Mouse (Mus musculus): ENCODE results near the gene Dock4. TPM values are rescaled to one million over a fixed set of nuclear protein-coding genes. Genes with fewer than 3 reads are reported as not detected.

Gene Dock4
- polyA plus RNA-seq, 1 experiment from 2014 or later, result 25.1 TPM

DNA sequence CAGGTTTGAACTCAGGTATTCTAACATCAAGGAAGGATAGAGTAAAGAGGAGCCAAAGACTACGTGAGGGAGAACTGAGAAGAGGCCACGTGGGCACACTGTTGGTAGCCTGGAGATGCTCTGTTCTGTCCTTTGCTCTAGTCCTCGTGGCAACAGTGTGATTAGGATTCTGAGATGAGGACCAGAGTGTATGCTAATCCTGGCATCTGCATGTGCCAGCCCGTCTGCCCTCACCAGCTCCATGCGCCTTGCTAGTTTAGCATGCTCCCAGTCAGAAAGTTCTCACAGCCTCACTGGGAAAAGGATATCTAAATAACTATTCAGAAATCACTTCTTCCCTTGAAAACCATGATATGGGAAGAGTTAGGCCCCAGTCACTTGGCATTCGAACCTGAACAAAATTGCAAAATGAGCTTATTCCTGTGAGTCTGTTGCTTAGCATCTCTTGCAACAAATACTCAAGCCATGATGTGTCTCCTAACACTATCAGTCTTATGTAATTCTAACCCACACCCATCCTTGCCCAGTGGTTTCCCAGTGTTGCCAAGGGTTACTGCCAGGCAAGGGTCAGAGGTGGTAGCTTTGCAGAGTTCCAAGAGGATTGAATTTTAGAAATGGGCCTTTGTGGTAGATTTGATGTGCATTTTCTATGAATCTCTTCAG lies 372.4 kb downstream of the Dock4 start:
- peaks cover 5% of the 10 kb centered on the region; the same call in 1 of the 2 replicates for H3K4me1 ChIP-seq (replicated peaks)
- no peak overlapping the region for H3K4me3 ChIP-seq
- 87% methylated on average over 6 of the region's 6 CpGs for WGBS
- no peaks in the 10 kb centered on the region for H3K27me3 ChIP-seq (ENCODE audit: insufficient read depth, poor library complexity, severe bottlenecking)
- H3K9me3 ChIP-seq, result no peaks in the 10 kb centered on the region
- 0 out of 2 replicates have a peak, but pooled peaks cover 7% of the 10 kb centered on the region for H3K36me3 ChIP-seq
- H3K27ac ChIP-seq, result no peak overlapping the region
- DNase-seq (ENCODE audit: low spot score), result no peak

- 0 out of 2 replicates have a peak, but pooled peaks cover 2% of the 10 kb centered on the region for H3K36me3 ChIP-seq
- no peak overlapping the region for H3K27ac ChIP-seq
- no peaks in the 10 kb centered on the region for H3K4me1 ChIP-seq (replicated peaks)
- no peaks in the 10 kb centered on the region for H3K9me3 ChIP-seq
- no peaks in the 10 kb centered on the region for H3K27me3 ChIP-seq (ENCODE audit: insufficient read depth, poor library complexity, severe bottlenecking)
- no peak for DNase-seq (ENCODE audit: low spot score)
- no peak overlapping the region for H3K4me3 ChIP-seq
- 87% methylated on average over 5 of the region's 5 CpGs for WGBS
These were observed 377.9 kb downstream of the Dock4 start for GRCm38 (mm10) chr12:40823631-40824030.

GRCm38 (mm10) chr12:40824251-40824650 lies 378.5 kb downstream of the Dock4 start:
- no peaks in the 10 kb centered on the region for H3K9me3 ChIP-seq
- no peak for DNase-seq (ENCODE audit: low spot score)
- 0 out of 2 replicates have a peak, but pooled peaks cover 6% of the 10 kb centered on the region for H3K36me3 ChIP-seq
- 80% methylated on average over 2 of the region's 2 CpGs for WGBS
- H3K4me3 ChIP-seq, result no peak overlapping the region
- no peaks in the 10 kb centered on the region for H3K4me1 ChIP-seq (replicated peaks)
- no peaks in the 10 kb centered on the region for H3K27me3 ChIP-seq (ENCODE audit: insufficient read depth, poor library complexity, severe bottlenecking)
- H3K27ac ChIP-seq, result no peak overlapping the region

DNA sequence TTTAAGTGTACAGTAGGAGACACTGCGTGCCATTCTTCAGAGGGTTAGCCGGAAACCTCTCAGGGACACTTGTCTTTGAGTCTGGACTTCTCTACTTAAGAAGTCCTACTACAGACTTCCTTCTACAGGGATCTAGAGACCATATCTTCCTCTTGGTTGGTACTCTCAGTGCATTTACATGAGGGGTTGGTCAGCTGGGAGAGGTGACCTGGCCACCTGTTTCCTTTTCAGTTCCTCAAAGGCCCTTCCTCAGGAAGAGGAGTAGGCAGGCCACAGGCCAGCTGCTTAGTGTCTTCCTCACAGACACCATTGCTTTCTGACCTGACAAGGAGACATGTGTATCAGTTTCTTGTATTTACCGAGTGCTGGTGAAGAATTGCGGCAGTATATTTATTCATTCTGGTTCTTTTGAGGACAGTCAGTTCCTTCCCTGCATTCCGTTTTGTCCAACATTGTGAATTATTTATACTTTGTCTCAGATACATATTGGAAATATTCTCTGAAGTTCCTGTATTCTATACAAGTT lies 380.2 kb downstream of the Dock4 start:
- H3K4me3 ChIP-seq, result no peak overlapping the region
- no peak for DNase-seq (ENCODE audit: low spot score)
- H3K4me1 ChIP-seq (replicated peaks), result no peaks in the 10 kb centered on the region
- H3K9me3 ChIP-seq, result no peaks in the 10 kb centered on the region
- WGBS, result 92% methylated on average over 5 of the region's 5 CpGs
- 0 out of 2 replicates have a peak, but pooled peaks cover 10% of the 10 kb centered on the region for H3K36me3 ChIP-seq
- H3K27me3 ChIP-seq (ENCODE audit: insufficient read depth, poor library complexity, severe bottlenecking), result no peaks in the 10 kb centered on the region
- H3K27ac ChIP-seq, result no peak overlapping the region

GRCm38 (mm10) chr12:40826491-40826890 lies 380.7 kb downstream of the Dock4 start:
- Histone ChIP-seq H3K4me3 (no peak overlapping the region), H3K36me3 (0 out of 2 replicates have a peak, but pooled peaks cover 10% of the 10 kb centered on the region), H3K27me3 (ENCODE audit: insufficient read depth, poor library complexity, severe bottlenecking) (no peaks in the 10 kb centered on the region), H3K27ac (no peak overlapping the region), H3K4me1 (replicated peaks) (no peaks in the 10 kb centered on the region), H3K9me3 (no peaks in the 10 kb centered on the region)
- WGBS, result 44% methylated on average over 3 of the region's 3 CpGs
- DNase-seq (ENCODE audit: low spot score), result no peak

- H3K27ac ChIP-seq, result no peak overlapping the region
- H3K4me1 ChIP-seq (replicated peaks), result no peaks in the 10 kb centered on the region
- H3K9me3 ChIP-seq, result no peaks in the 10 kb centered on the region
- H3K36me3 ChIP-seq, result 0 out of 2 replicates have a peak, but pooled peaks cover 16% of the 10 kb centered on the region
- DNase-seq (ENCODE audit: low spot score), result no peak
- no peak overlapping the region for H3K4me3 ChIP-seq
- no peaks in the 10 kb centered on the region for H3K27me3 ChIP-seq (ENCODE audit: insufficient read depth, poor library complexity, severe bottlenecking)
These were observed 382.3 kb downstream of the Dock4 start for GRCm38 (mm10) chr12:40828025-40828424.

GRCm38 (mm10) chr12:40829269-40829668 lies 383.5 kb downstream of the Dock4 start:
- 90% methylated on average over 1 of the region's 1 CpGs for WGBS
- DNase-seq (ENCODE audit: low spot score), result no peak
- no peaks in the 10 kb centered on the region for H3K9me3 ChIP-seq
- no peaks in the 10 kb centered on the region for H3K4me1 ChIP-seq (replicated peaks)
- H3K36me3 ChIP-seq, result peaks cover 20% of the 10 kb centered on the region; the same call in 1 of the 2 replicates
- no peak overlapping the region for H3K4me3 ChIP-seq
- 0 out of 2 replicates have a peak, but pooled peaks cover 1% of the 10 kb centered on the region for H3K27me3 ChIP-seq (ENCODE audit: insufficient read depth, poor library complexity, severe bottlenecking)
- H3K27ac ChIP-seq, result no peak overlapping the region

DNA sequence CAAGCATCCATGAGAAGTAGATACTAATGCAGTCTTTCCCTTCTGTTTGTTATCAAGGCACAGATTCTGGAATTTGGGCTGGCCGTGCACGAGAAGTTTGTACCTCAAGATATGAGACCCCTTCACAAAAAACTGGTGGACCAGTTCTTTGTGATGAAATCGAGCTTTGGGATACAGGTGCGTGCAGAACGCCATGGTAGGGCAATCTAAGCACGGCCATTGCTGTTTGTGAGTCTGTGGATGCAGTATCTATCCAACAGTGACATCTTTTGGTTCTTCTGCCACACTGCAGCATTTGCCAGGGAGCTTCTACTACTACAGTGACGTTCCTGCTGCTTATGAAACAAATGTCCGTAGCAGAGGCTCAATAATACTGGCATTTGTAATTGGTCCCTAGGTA lies 386.4 kb downstream of the Dock4 start:
- DNase-seq (ENCODE audit: low spot score), result peak; percentile 7
- Histone ChIP-seq H3K4me3 (no peak overlapping the region), H3K27me3 (ENCODE audit: insufficient read depth, poor library complexity, severe bottlenecking) (peaks cover 9% of the 10 kb centered on the region; the same call in 1 of the 2 replicates), H3K4me1 (replicated peaks) (peaks cover 2% of the 10 kb centered on the region; the same call in 1 of the 2 replicates), H3K36me3 (peaks cover 29% of the 10 kb centered on the region; the same call in 1 of the 2 replicates), H3K27ac (no peak overlapping the region), H3K9me3 (no peaks in the 10 kb centered on the region)
- 79% methylated on average over 8 of the region's 8 CpGs for WGBS

DNA sequence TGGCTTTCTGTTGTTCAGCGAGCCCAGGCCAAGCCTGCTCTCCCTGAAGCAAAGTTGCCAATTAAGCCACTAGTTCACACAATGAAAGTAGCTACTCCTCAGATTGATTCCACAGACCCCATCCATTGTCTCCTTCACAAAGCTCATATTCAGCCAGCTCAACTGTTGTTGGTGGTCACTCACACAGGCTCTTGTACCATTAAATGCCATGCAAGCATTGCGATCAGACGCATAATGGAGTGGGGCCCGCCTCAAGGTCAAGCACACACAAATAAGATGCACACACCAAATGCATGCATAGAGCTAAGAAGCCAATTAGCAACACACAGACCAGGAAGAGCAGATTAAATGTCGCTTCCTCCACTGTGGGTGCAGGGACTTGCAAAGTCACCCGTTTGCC lies 391.2 kb downstream of the Dock4 start:
- no peak overlapping the region for H3K4me3 ChIP-seq
- no peaks in the 10 kb centered on the region for H3K9me3 ChIP-seq
- WGBS, result 48% methylated on average over 6 of the region's 6 CpGs
- peaks cover 4% of the 10 kb centered on the region; the same call in 1 of the 2 replicates for H3K4me1 ChIP-seq (replicated peaks)
- no peak overlapping the region for H3K27ac ChIP-seq
- H3K36me3 ChIP-seq, result peaks cover 18% of the 10 kb centered on the region; the same call in 1 of the 2 replicates
- DNase-seq (ENCODE audit: low spot score), result peak; percentile 43
- H3K27me3 ChIP-seq (ENCODE audit: insufficient read depth, poor library complexity, severe bottlenecking), result peaks cover 18% of the 10 kb centered on the region; the same call in 1 of the 2 replicates

GRCm38 (mm10) chr12:40837597-40838337 lies 392.0 kb downstream of the Dock4 start:
- H3K27me3 ChIP-seq (ENCODE audit: insufficient read depth, poor library complexity, severe bottlenecking), result peaks cover 18% of the 10 kb centered on the region; the same call in 1 of the 2 replicates
- 6% methylated on average over 8 of the region's 8 CpGs for WGBS

DNA sequence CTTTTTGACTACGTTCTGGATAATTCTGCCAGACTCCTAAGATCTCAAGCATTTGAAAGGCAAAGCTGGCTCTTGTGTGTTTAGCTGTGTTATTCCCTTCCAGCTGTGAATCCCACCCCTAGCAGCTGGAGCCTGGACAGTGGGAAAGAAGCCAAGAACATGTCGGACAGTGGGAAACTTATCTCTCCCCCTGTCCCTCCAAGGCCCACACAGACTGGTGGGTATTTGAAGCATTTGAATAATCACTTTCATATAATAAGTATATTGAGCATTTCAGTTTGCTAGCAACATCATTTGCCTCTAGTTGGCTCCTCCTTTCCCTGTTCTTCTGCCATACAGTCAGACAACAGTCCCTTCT lies 392.6 kb downstream of the Dock4 start:
- H3K27me3 ChIP-seq (ENCODE audit: insufficient read depth, poor library complexity, severe bottlenecking), result peaks cover 18% of the 10 kb centered on the region; the same call in 1 of the 2 replicates
- no peaks in the 10 kb centered on the region for H3K9me3 ChIP-seq
- 79% methylated on average over 2 of the region's 2 CpGs for WGBS
- H3K27ac ChIP-seq, result no peak overlapping the region
- no peak overlapping the region for H3K4me3 ChIP-seq
- H3K4me1 ChIP-seq (replicated peaks), result peaks cover 4% of the 10 kb centered on the region; the same call in 1 of the 2 replicates
- DNase-seq (ENCODE audit: low spot score), result no peak
- H3K36me3 ChIP-seq, result peaks cover 13% of the 10 kb centered on the region; the same call in 1 of the 2 replicates

More at GRCm38 (mm10) chr12:40837597-40838337, 392.0 kb downstream of the Dock4 start:
- Histone ChIP-seq H3K4me3 (no peak overlapping the region), H3K36me3 (peaks cover 13% of the 10 kb centered on the region; the same call in 1 of the 2 replicates), H3K9me3 (no peaks in the 10 kb centered on the region), H3K27ac (no peak overlapping the region), H3K4me1 (replicated peaks) (peaks cover 4% of the 10 kb centered on the region; the same call in 1 of the 2 replicates)
- peak; percentile 72 for DNase-seq (ENCODE audit: low spot score)

DNA sequence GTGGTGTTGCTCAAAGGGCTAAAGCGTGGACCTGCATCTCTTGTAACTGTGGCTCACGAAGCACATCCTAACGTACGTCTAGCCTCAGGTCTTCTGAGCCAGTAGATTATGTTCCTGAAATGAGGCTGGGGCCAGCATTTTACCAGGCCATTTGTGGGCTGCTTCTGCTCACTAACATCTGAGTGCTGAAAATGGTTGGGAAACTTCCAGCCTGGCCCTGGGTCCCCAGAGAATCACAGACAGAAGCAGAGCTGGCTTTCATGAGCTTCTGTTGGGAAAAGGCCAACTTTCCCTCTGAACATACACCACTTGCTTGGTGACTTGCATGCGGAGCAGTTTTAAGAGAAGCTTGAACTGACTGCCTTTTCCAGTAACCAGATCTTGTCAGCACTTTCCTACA lies 393.2 kb downstream of the Dock4 start:
- H3K4me3 ChIP-seq, result no peak overlapping the region
- WGBS, result 95% methylated on average over 5 of the region's 5 CpGs
- peaks cover 4% of the 10 kb centered on the region; the same call in 1 of the 2 replicates for H3K4me1 ChIP-seq (replicated peaks)
- no peak overlapping the region for H3K27ac ChIP-seq
- no peaks in the 10 kb centered on the region for H3K9me3 ChIP-seq
- H3K27me3 ChIP-seq (ENCODE audit: insufficient read depth, poor library complexity, severe bottlenecking), result peaks cover 18% of the 10 kb centered on the region; the same call in 1 of the 2 replicates
- DNase-seq (ENCODE audit: low spot score), result no peak
- H3K36me3 ChIP-seq, result peaks cover 10% of the 10 kb centered on the region; the same call in 1 of the 2 replicates

All from hindbrain, embryonic 10.5 days (tissue).